Mouse (Mus musculus): ENCODE measurements at regions not wholly inside any gene's neighbourhood (a gene's known extent, or its start where the extent isn't known, plus 50 kb on each side); places are given as distances from the start of the nearest gene placed in this dataset.

DNA sequence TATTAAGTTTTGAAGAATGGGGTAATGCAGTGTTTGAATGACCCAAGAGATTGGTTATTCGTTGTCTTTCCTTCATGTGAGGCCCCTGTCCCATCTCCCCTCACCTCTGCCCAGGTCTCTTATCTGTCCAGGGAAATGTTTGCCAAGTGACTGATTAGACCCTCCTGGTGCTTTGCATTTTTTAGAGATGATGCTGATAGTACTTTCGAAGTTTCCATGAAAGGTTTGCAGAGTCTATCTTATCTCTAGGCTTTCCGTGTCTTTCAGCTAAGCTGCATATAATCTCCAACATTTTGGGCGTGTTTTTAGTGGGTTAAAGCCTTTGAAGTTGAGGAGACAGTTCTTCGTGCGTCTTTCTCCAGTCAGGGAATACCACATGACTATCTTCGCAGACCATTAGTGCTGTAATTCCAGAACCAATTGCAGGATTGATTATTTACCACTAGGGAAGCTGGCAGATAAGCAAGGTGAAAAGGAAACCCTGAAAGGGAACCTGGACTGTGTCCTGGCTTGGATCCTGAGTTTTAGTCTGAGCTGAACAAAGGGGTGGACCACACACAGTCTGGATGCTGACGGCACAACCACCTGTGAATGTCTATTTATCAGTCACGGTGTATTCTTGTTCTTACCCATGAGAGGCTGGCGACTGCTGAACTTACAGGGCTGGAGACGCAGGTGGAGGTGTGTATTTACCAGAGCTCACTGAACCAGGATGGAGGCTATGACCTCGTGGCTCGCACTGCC lies 180.9 kb downstream of the Tmx1 start:
- Histone ChIP-seq H3K4me1 (replicated peaks; ENCODE audit: control insufficient read depth, insufficient read depth, low read length) (no peaks in the 10 kb centered on the region), H3K9me3 (ENCODE audit: control insufficient read depth, low read length) (no peaks in the 10 kb centered on the region), H3K9ac (no peak overlapping the region), H3K4me3 (replicated peaks; ENCODE audit: low read length) (no peak overlapping the region), H3K36me3 (replicated peaks; ENCODE audit: control insufficient read depth, insufficient read depth) (no peaks in the 10 kb centered on the region), H3K4me2 (replicated peaks) (no peak overlapping the region), H3K27ac (no peak overlapping the region), H3K27me3 (ENCODE audit: control insufficient read depth, insufficient read depth, low read length) (no peaks in the 10 kb centered on the region)
- ATAC-seq (ENCODE audit: low FRiP score) (no peak), DNase-seq (ENCODE audit: low spot score) (no peak)
- 68% methylated on average over 13 of the region's 13 CpGs for WGBS

GRCm38 (mm10) chr12:70635997-70636396 lies 183.1 kb downstream of the Tmx1 start:
- Histone ChIP-seq H3K4me1 (replicated peaks; ENCODE audit: control insufficient read depth, insufficient read depth, low read length) (no peaks in the 10 kb centered on the region), H3K4me3 (replicated peaks; ENCODE audit: low read length) (no peak overlapping the region), H3K27me3 (ENCODE audit: control insufficient read depth, insufficient read depth, low read length) (no peaks in the 10 kb centered on the region), H3K9me3 (ENCODE audit: control insufficient read depth, low read length) (no peaks in the 10 kb centered on the region), H3K36me3 (replicated peaks; ENCODE audit: control insufficient read depth, insufficient read depth) (no peaks in the 10 kb centered on the region), H3K9ac (no peak overlapping the region), H3K4me2 (replicated peaks) (no peak overlapping the region), H3K27ac (no peak overlapping the region)
- 90% methylated on average over 7 of the region's 7 CpGs for WGBS
- DNase-seq (ENCODE audit: low spot score) (no peak), ATAC-seq (ENCODE audit: low FRiP score) (no peak)

DNA sequence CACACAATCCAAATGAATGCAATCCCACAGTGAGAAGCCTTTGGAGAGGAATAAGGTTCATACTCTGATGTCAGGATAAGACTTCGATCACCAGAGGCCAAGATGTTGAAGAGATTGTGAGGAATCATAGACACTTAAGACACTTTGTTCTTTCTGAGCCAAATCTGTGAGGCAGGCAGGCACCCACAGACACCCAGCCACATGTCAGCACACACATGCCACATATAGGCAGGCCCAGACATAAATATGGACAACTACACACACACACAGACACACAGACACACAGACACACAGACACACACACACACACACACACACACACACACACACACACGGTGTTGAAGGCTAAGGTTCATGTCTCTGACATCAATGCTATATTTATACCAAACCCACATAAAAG lies 185.1 kb upstream of the Frmd6 start:
- no peak for ATAC-seq (ENCODE audit: low FRiP score)
- no peaks in the 10 kb centered on the region for H3K27me3 ChIP-seq (ENCODE audit: control insufficient read depth, insufficient read depth, low read length)
- no peaks in the 10 kb centered on the region for H3K36me3 ChIP-seq (replicated peaks; ENCODE audit: control insufficient read depth, insufficient read depth)
- H3K9me3 ChIP-seq (ENCODE audit: control insufficient read depth, low read length), result no peaks in the 10 kb centered on the region
- 86% methylated on average over 2 of the region's 2 CpGs for WGBS
- DNase-seq (ENCODE audit: low spot score), result no peak
- no peaks in the 10 kb centered on the region for H3K4me1 ChIP-seq (replicated peaks; ENCODE audit: control insufficient read depth, insufficient read depth, low read length)
- no peak overlapping the region for H3K27ac ChIP-seq
- no peak overlapping the region for H3K4me2 ChIP-seq (replicated peaks)
- no peak overlapping the region for H3K4me3 ChIP-seq (replicated peaks; ENCODE audit: low read length)
- H3K9ac ChIP-seq, result no peak overlapping the region

- H3K9ac ChIP-seq, result no peak overlapping the region
- no peaks in the 10 kb centered on the region for H3K9me3 ChIP-seq (ENCODE audit: control insufficient read depth, low read length)
- no peak overlapping the region for H3K4me2 ChIP-seq (replicated peaks)
- H3K36me3 ChIP-seq (replicated peaks; ENCODE audit: control insufficient read depth, insufficient read depth), result no peaks in the 10 kb centered on the region
- no peaks in the 10 kb centered on the region for H3K4me1 ChIP-seq (replicated peaks; ENCODE audit: control insufficient read depth, insufficient read depth, low read length)
- WGBS, result 82% methylated on average over 2 of the region's 2 CpGs
- H3K4me3 ChIP-seq (replicated peaks; ENCODE audit: low read length), result no peak overlapping the region
- H3K27me3 ChIP-seq (ENCODE audit: control insufficient read depth, insufficient read depth, low read length), result no peaks in the 10 kb centered on the region
- ATAC-seq (ENCODE audit: low FRiP score), result no peak
- H3K27ac ChIP-seq, result no peak overlapping the region
- no peak for DNase-seq (ENCODE audit: low spot score)
These were observed 180.4 kb upstream of the Frmd6 start for GRCm38 (mm10) chr12:70644910-70645309.

DNA sequence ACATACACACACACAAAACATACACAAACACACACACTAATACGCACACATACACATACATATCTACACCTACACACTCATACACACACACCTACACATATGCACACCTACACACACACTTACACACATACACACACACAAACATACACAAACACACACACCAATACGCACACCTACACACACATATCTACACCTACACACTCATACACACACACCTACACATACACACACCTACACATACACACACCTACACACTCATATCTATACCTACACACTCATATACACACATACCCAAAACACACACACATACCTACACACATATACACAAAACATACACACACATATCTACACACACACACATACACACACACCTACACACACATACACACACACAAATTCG lies 179.9 kb upstream of the Frmd6 start:
- Histone ChIP-seq H3K27me3 (ENCODE audit: control insufficient read depth, insufficient read depth, low read length) (no peaks in the 10 kb centered on the region), H3K36me3 (replicated peaks; ENCODE audit: control insufficient read depth, insufficient read depth) (no peaks in the 10 kb centered on the region), H3K9ac (no peak overlapping the region), H3K4me3 (replicated peaks; ENCODE audit: low read length) (no peak overlapping the region), H3K4me1 (replicated peaks; ENCODE audit: control insufficient read depth, insufficient read depth, low read length) (no peaks in the 10 kb centered on the region), H3K9me3 (ENCODE audit: control insufficient read depth, low read length) (no peaks in the 10 kb centered on the region), H3K4me2 (replicated peaks) (no peak overlapping the region), H3K27ac (no peak overlapping the region)
- DNase-seq (ENCODE audit: low spot score) (no peak), ATAC-seq (ENCODE audit: low FRiP score) (no peak)
- WGBS, result 87% methylated on average over 3 of the region's 3 CpGs

- no peak for ATAC-seq (ENCODE audit: low FRiP score)
- no peaks in the 10 kb centered on the region for H3K36me3 ChIP-seq (replicated peaks; ENCODE audit: control insufficient read depth, insufficient read depth)
- H3K9me3 ChIP-seq (ENCODE audit: control insufficient read depth, low read length), result no peaks in the 10 kb centered on the region
- no peak overlapping the region for H3K4me2 ChIP-seq (replicated peaks)
- no peak overlapping the region for H3K27ac ChIP-seq
- WGBS, result 51% methylated on average over 6 of the region's 6 CpGs
- DNase-seq (ENCODE audit: low spot score), result no peak
- no peaks in the 10 kb centered on the region for H3K27me3 ChIP-seq (ENCODE audit: control insufficient read depth, insufficient read depth, low read length)
- H3K4me3 ChIP-seq (replicated peaks; ENCODE audit: low read length), result no peak overlapping the region
- H3K9ac ChIP-seq, result no peak overlapping the region
- H3K4me1 ChIP-seq (replicated peaks; ENCODE audit: control insufficient read depth, insufficient read depth, low read length), result no peaks in the 10 kb centered on the region
These were observed 177.8 kb upstream of the Frmd6 start for GRCm38 (mm10) chr12:70647516-70647915.

DNA sequence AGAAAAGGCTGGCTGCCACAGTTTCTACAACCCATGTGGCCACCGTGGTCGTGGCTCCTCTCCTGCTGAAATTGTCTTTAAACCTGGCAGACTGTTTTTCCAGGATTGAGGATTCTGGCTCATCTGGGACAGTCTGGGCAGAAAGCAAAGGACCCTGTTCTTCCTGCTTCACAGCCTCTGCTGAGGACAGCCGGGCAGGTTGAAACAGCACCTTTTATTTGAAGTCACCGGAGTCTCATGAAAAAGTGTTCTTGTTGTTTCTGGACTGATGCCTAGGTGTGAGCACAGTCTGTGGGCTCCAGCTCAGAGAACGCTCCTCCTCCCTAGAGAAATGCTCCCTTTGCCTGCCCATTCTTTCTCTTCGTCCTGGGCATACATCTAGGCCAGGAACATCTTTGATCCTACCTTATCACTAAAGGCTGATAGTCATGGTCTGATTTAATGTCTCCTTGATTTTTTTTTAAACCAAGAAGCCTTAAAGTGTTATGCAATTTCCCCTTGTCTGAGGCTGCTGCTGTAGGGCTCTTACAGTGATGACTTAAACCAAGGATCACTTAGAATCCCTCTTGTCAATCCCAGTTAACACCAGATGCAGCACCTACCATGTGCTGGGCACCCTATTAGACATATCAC lies 177.0 kb upstream of the Frmd6 start:
- H3K9ac ChIP-seq, result no peak overlapping the region
- no peaks in the 10 kb centered on the region for H3K9me3 ChIP-seq (ENCODE audit: control insufficient read depth, low read length)
- no peaks in the 10 kb centered on the region for H3K27me3 ChIP-seq (ENCODE audit: control insufficient read depth, insufficient read depth, low read length)
- no peaks in the 10 kb centered on the region for H3K4me1 ChIP-seq (replicated peaks; ENCODE audit: control insufficient read depth, insufficient read depth, low read length)
- WGBS, result 81% methylated on average over 6 of the region's 6 CpGs
- no peak overlapping the region for H3K4me3 ChIP-seq (replicated peaks; ENCODE audit: low read length)
- no peaks in the 10 kb centered on the region for H3K36me3 ChIP-seq (replicated peaks; ENCODE audit: control insufficient read depth, insufficient read depth)
- DNase-seq (ENCODE audit: low spot score) (no peak), ATAC-seq (ENCODE audit: low FRiP score) (no peak)
- no peak overlapping the region for H3K27ac ChIP-seq
- H3K4me2 ChIP-seq (replicated peaks), result no peak overlapping the region

DNA sequence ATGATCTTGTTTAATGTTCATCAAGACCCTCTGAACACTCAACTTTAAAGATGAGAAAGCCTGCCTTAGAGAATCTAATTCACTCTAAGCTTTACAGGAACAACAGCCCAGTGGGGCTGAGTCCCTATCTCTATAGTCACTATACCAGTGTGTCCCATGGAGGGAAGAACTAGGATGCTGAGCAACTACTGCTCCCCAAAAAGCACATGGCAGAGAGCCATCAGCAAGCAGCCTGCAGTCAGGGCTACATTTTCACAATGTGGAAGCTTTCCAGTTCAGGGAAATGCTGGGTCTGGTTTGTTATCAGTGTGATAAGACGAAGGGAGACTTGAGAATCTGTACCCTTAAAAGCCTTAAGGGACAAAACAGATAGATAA lies 176.5 kb upstream of the Frmd6 start:
- 86% methylated on average over 1 of the region's 1 CpGs for WGBS
- Histone ChIP-seq H3K4me3 (replicated peaks; ENCODE audit: low read length) (no peak overlapping the region), H3K4me2 (replicated peaks) (no peak overlapping the region), H3K27ac (no peak overlapping the region), H3K4me1 (replicated peaks; ENCODE audit: control insufficient read depth, insufficient read depth, low read length) (no peaks in the 10 kb centered on the region), H3K9ac (no peak overlapping the region), H3K36me3 (replicated peaks; ENCODE audit: control insufficient read depth, insufficient read depth) (no peaks in the 10 kb centered on the region), H3K27me3 (ENCODE audit: control insufficient read depth, insufficient read depth, low read length) (no peaks in the 10 kb centered on the region), H3K9me3 (ENCODE audit: control insufficient read depth, low read length) (no peaks in the 10 kb centered on the region)
- ATAC-seq (ENCODE audit: low FRiP score) (no peak), DNase-seq (ENCODE audit: low spot score) (no peak)

DNA sequence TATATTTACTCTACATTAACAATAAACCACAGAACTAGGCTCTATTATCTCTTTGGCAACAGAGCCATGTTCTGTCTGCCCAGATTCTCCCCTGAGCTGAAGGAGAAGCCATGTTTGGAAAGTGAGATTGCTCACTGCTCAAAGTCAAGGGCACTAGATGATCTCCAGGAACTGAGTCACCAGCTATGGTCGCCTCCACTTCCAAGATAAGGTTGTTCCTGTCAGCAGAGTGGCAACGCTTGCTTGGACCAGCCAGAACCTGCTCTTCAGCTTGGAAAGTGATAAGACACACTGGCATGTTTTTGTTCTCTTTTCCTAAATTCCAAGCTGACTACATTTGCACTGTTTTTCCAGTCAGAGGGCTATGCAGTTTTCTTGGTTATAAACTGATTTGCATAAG lies 175.6 kb upstream of the Frmd6 start:
- DNase-seq (ENCODE audit: low spot score) (no peak), ATAC-seq (ENCODE audit: low FRiP score) (no peak)
- Histone ChIP-seq H3K4me2 (replicated peaks) (no peak overlapping the region), H3K9ac (no peak overlapping the region), H3K27ac (no peak overlapping the region), H3K4me3 (replicated peaks; ENCODE audit: low read length) (no peak overlapping the region), H3K9me3 (ENCODE audit: control insufficient read depth, low read length) (no peaks in the 10 kb centered on the region), H3K4me1 (replicated peaks; ENCODE audit: control insufficient read depth, insufficient read depth, low read length) (no peaks in the 10 kb centered on the region), H3K36me3 (replicated peaks; ENCODE audit: control insufficient read depth, insufficient read depth) (no peaks in the 10 kb centered on the region), H3K27me3 (ENCODE audit: control insufficient read depth, insufficient read depth, low read length) (no peaks in the 10 kb centered on the region)
- 86% methylated on average over 2 of the region's 2 CpGs for WGBS

DNA sequence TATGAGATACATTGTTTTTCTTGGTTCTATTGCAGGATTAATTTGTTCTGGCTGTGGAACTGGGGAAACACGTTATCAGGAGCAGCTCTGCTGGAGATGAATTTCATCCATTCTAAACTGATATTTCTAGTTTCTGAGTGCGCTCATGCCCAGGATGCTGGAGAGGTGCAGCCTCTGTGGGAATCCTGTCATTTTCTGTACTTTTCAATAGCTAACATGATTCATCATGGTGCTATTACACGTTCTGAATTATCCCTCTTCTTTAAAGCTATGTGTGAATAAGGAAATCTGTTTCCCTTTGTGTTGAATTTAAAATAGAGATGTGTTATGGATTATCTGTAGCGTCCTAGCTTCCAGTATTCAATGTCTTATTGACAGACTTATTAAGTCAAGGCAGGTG lies 174.8 kb upstream of the Frmd6 start:
- Histone ChIP-seq H3K4me1 (replicated peaks; ENCODE audit: control insufficient read depth, insufficient read depth, low read length) (no peaks in the 10 kb centered on the region), H3K4me2 (replicated peaks) (no peak overlapping the region), H3K9me3 (ENCODE audit: control insufficient read depth, low read length) (no peaks in the 10 kb centered on the region), H3K36me3 (replicated peaks; ENCODE audit: control insufficient read depth, insufficient read depth) (no peaks in the 10 kb centered on the region), H3K4me3 (replicated peaks; ENCODE audit: low read length) (no peak overlapping the region), H3K9ac (no peak overlapping the region), H3K27ac (no peak overlapping the region), H3K27me3 (ENCODE audit: control insufficient read depth, insufficient read depth, low read length) (no peaks in the 10 kb centered on the region)
- no peak for ATAC-seq (ENCODE audit: low FRiP score)
- no peak for DNase-seq (ENCODE audit: low spot score)
- WGBS, result 65% methylated on average over 4 of the region's 4 CpGs

All from hindbrain, embryonic 14.5 days (tissue).